Mouse (Mus musculus): Measurements from ENCODE around the gene Sp100.

GRCm38 (mm10) chr1:85714501-85714900 is 64.7 kb downstream of the Sp100 start:
- no peak for TF ChIP-seq CTCF (IDR thresholded peaks at IDR 0.05; ENCODE audit: extremely low read depth, insufficient read depth, insufficient read length, insufficient replicate concordance)
- TF ChIP-seq POLR2A (IDR thresholded peaks at IDR 0.05; ENCODE audit: low read depth, low read length) = no peak

Measured in spleen, adult 2 months (tissue).